Mouse (Mus musculus) cerebellum, postnatal 4 days (tissue): Measurements from ENCODE around the gene Cdk7.
"Not testable (repeated sequence)": the region's sequence is repeated elsewhere in the genome, so short reads cannot be mapped to it uniquely, and the experiment has no call there.

Experiments
- DNase-seq, 2 experiments: peaks; one replicate each; pipeline ENCODE4 v3.0.0; 2022; ENCODE audit warnings: low spot score in 2 of 2, mixed read lengths in 1 of 2

The Cdk7 gene

GRCm38 (mm10) chr13:100730861-100731176 is at the start of gene Cdk7:
TSS of gene Cdk7 (minus strand) at chr13:100730939.
- DNase-seq: peak; percentile 72 to 90

GRCm38 (mm10) chr13:100777491-100777890 is 46.8 kb upstream of the Cdk7 start:
- DNase-seq: no peak

- no peak for DNase-seq
Measured at GRCm38 (mm10) chr13:100776710-100777109, 46.0 kb upstream of the Cdk7 start.

DNA sequence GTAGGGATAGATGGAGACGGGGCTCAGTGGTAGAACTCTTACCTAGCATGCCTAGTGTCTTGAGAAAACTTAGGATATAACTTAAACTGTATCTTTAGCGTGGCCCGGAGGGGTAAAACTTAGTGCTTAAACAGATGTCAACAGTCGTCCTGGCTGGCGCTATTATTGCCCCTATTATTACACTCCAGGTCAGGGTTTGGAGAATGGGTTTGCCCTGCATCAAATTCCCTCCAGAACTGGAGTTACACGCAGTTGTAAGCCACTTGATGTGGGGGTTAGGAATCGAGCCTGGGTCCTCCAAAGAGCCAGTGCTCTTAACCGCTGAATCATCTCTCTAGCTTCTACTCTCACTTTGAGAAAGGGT is 45.3 kb upstream of the Cdk7 start:
- DNase-seq: no peak

DNA sequence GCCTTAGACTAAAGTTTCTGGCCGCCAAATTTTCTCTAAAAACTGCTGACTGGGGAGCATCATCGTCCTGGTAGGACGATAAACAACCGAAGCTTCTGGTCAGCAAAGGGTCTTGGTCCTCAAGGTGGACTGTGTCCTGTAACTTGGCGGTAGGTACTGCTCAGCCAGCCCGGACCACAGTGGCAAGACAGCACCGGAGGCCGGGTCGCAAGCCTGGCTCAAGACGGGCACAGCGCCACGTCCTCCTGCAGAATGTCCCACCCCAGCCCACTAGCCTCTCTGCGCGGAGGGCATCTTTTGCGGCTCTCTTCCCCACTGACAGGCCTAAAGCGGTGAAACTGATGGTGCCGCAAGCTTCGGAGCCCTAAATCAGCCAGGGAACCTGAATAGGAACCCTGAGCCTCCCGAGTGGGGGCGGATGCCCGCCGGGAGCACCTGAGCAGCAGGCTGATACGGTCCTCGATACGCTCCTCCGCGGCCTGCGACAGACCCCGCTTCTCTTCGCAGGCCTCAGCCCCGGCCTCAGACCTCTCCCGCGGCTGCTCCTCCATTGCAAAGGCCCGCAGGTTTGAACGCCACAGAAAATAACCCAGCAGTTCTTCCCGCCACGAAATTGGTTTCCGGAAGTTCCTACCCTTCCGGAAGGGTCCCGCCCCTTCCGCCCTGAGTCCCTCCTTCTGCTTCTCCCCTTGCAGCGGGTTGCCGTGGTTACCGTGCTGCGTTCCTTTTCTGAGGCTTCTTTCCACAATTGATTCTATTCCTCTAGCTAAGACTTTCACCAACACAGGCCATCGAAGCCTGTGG is 44.7 kb upstream of the Cdk7 start, which contains the start of gene Cenph:
Gene Cenph (minus strand): TSS at position 648 of the 804 bp plus-strand sequence.
- peak; percentile 38 to 64 for DNase-seq

DNA sequence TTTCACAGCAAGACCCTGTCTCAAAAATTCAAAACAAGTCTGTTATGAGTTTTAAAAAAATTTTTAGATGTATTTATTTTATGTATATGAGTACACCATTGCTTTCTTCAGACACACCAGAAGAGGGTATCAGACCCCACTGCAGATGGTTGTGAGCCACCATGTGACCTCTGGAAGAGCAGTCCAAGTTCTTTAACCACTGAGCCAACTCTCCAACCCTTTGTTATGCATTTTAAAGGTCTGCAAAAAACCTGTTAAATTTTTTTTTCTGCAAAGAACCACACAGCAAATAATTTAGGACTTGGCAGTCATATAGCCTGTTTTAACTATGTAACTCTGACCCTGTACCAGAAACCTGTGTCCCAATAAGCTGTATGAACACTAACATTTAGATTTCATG is 44.0 kb upstream of the Cdk7 start:
- no peak for DNase-seq

DNA sequence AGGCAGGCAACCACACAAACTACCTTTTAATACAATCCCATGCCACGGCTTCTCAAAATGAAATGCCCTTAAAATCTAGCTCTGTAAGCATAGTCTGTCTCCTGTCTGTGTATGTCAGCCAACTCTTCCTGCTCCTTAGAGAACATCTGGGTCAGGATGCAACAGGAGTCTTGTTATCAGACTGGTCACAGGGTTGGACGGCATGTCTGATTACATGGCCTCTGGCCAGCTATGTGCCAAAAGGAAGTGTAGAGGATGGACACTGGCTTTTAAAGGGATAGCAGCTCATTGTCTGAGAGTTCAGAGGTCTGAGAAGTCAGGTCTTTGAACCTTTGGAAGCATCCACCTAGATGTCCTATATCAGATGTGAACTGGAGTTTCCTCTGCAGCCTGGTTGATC is 24.6 kb upstream of the Cdk7 start:
- DNase-seq: no peak

DNA sequence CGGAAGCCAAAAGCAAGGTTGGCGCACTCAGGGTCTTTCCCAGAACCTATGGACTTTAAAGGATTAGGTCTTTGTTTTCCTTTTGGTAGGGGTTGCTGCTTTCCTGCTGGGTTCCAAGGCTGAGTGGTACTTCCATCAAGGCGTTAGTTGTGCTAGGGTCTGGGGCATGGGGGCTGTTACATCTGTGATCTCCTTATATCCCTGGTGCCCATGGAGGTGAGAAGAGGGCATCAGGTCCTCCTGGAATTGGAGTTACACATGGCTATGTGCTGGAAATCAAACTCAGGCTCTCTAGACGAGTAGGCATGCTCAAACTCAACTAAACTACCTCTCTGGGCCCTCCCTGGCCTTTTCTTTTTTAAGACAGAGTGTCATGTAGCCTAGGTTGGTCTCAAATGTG is 23.4 kb upstream of the Cdk7 start:
- DNase-seq: no peak

GRCm38 (mm10) chr13:100753011-100753410 is 22.3 kb upstream of the Cdk7 start:
- DNase-seq: no peak

DNA sequence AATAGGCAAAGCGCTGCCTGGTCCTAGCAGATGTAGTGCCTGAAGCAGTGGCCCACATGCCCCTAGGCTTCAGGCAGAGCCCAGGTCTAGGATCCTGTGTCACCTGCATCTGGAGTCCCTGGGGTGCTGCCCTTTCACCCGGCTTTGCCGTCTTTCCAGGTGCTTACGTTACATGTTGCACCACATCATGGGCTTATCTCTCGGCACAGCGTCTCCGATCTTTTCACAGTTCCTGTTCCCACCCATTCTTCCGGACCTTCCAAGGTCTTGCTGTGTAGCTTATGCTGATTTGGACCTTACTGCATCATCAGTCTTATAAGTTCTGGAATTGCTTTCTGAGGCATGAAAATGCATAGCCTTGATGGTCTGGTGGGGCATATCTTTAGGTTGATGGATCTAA is 21.8 kb upstream of the Cdk7 start:
- DNase-seq: no peak

- no peak for DNase-seq
Measured at GRCm38 (mm10) chr13:100751402-100751801, 20.7 kb upstream of the Cdk7 start.

- no peak for DNase-seq
Measured at GRCm38 (mm10) chr13:100750799-100751198, 20.1 kb upstream of the Cdk7 start.

- DNase-seq: no peak
Measured at GRCm38 (mm10) chr13:100748638-100749037, 17.9 kb upstream of the Cdk7 start.

GRCm38 (mm10) chr13:100746090-100746489 is 15.4 kb upstream of the Cdk7 start:
- DNase-seq: no peak

DNA sequence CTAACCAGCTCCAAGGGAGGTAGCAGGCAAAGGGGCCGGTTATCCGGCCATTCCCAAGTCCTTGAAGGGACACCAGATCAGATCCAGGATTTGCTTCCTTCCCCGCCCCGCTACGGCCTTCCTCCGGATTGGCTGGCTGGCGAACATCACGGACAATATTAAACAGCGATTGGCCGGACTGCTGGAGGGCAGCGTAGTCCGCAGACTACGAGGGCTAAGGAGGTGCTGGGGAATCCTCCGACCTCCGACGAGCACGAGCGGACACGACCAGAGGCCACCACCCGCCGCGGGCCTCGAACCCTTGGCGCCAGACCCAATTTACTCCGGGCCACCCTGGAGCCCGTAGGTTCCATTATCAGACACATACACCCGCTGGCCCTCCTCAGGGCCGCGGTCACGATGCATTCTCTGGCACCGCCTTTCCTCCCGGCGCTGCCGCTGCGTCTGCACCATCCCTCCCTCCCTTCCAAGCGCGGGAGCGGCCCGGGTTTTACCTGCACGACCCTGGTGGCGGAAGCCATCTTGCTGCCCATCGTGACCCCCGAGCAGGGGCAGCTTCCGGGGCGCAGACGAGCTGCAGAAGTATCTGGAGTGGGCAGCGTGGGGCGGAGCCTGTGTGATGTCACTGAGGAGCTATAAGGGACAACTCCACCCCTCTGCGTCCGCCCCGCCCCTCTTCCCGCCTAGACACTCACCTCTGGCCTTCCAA is 13.5 kb upstream of the Cdk7 start, which contains the start of gene Mrps36:
Gene Mrps36 (minus strand): TSS at position 624 of the 709 bp plus-strand sequence.
- DNase-seq: peak; percentile 77 to 86

DNA sequence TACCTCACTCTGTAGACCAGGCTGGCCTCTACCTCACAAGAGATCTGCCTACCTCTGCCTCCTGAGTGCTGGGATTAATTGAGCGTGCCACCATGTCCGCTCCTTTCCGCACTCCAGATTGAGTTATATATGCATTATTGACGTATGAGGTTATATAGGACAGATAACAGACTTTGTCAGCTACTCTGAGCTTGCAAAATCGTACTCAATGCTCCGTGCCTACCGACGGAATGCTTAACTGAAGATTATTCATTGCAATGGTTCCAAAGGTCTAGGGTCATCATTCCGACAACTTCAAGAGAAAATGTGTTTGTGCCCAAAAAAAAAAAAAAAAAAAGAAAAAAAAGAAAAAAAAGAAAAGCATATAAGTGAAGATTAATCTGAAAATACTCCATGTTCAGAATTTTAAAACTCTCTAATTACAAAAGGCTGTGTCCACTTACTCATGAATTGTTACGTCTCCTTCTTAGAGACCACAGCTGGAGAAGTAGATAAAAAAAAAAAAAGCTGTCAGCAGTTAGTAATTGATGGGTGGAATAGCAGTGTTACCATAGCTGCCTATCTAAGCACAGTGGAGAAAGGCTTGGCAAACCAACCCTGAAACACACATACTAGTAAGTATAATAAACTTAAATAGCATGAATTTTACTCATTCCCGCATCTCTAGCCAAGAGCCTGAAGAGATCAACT is 12.8 kb upstream of the Cdk7 start:
- DNase-seq: no peak

DNA sequence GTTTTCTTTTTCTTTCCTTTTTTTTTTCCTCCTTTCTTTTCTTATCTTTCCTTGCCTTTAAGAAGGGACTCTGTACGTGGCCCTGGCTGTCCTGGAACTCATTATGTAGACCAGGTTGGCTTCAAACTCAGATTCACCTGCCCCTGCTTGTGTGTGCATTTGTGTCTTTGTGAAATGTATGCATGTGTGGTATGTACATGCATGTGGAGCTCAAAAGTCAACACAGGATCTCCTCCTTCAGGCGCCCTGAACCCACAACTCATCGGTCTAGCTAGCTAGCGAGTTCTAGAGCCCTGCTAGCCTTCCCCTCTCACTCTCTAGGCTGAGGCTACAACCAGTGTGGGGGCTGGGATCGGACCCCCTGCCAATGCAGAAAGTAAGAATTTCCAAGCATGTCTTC is 12.1 kb upstream of the Cdk7 start:
- no peak for DNase-seq

DNA sequence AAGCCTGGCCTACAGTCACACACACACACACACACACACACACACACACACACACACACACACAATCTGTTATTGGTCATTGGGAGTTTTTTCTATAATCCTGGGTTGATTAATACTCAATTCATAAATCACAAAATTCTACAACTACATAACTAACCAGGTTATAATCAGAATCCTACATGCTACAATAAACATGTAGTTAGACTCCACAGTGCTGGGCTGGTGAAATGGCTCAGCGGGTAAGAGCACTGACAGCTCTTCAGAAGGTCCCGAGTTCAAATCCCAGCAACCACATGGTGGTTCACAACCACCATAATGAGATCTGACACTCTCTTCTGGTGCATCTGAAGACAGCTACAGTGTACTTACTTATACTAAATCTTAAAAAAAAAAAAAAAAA is 2.0 kb upstream of the Cdk7 start:
- no peak for DNase-seq

- DNase-seq: not testable (repeated sequence)
Measured at GRCm38 (mm10) chr13:100731462-100732046, 815 bp upstream of the Cdk7 start.

DNA sequence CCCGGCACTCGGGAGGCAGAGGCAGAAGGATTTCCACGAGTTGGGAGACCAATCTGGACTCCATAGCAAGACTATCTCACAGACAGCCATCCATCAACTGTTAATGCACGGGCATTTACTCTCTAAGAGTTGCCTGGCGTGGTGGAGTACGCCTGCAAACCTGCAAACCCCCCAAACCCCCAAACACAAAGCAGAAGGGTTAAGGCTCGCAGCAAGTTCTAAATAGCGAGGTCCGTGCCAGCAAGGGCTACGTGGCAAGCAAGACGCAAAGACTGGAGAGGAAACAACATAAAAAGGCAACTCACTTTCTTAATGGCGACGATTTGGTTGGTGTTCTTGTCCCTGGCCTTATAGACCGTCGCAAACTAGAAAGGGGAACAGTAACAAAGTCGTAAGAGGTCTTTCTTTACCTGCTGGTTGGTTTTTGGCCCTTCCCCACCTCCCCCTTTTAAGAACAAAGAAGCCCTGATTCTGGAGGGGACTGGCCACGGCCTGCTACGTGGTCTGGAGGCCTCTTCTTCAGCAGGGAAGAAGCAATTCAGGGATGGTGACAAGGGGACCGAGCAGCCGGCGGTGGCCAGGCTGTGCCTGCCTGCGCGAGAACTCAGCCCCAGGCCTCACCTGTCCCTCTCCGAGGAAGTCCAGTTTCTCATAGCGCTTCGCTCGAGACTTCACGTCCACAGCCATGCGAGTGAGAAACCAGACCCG is 432 bp downstream of the Cdk7 start:
- DNase-seq: no peak

DNA sequence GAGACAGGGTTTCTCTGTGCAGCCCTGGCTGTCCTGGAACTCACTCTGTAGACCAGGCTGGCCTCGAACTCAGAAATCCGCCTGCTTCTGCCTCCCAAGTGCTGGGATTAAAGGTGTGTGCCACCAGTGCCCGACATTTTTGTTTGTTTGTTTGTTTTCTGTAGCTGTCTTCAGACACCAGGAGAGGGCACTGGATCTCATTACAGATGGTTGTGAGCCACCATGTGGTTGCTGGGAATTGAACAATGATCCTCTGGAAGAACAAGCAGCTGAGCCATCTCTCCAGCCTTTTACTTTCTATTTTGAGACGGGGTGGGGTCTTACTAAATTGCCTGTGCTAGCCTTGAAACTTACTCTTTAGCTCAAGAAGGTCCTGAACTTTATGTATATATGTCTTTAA is 2.2 kb downstream of the Cdk7 start:
- not testable (repeated sequence) for DNase-seq

DNA sequence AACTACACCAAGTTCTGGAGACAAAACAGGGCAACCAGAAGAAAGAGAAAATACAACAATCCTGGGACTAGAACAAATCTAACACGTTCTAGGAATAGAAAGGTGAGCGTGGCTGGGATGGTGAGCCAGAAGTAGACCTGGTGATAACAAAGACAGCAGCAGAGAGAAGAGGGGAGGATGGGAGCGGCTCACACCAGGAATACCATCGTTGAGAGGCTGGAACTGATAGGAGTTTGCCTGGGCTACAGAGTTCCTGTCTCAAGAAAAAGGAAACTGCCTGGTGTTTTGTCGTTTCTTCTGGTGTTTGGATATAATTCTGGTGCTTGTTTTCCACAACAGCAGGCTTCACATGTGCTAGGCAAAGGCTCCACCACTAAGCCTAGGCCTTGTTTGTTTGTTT is 2.7 kb downstream of the Cdk7 start:
- DNase-seq: no peak
